Mouse (Mus musculus) urinary bladder, adult 18-20 months (tissue): ENCODE measurements around the gene Pxdn.

Experiments used
- DNase-seq, 2 experiments: peaks; one replicate each; pipeline ENCODE4 v3.0.0; 2022; ENCODE audit warnings: low spot score in 2 of 2, mixed read lengths in 2 of 2

Gene Pxdn

GRCm38 (mm10) chr12:29952102-29952501 lies 14.7 kb downstream of the Pxdn start:
- DNase-seq: no peak

- DNase-seq: no peak
These were observed 16.6 kb downstream of the Pxdn start for GRCm38 (mm10) chr12:29953999-29954398.

GRCm38 (mm10) chr12:29954464-29954863 lies 17.1 kb downstream of the Pxdn start:
- DNase-seq: no peak

GRCm38 (mm10) chr12:29956969-29957368 lies 19.6 kb downstream of the Pxdn start:
- DNase-seq: no peak

- DNase-seq: no peak
These were observed 21.2 kb downstream of the Pxdn start for GRCm38 (mm10) chr12:29958637-29959036.

GRCm38 (mm10) chr12:29961041-29961440 lies 23.6 kb downstream of the Pxdn start:
- DNase-seq: no peak

GRCm38 (mm10) chr12:29965016-29965415 lies 27.6 kb downstream of the Pxdn start:
- DNase-seq: no peak

- no peak for DNase-seq
These were observed 34.5 kb downstream of the Pxdn start for GRCm38 (mm10) chr12:29971795-29972464.

- DNase-seq: no peak
These were observed 35.1 kb downstream of the Pxdn start for GRCm38 (mm10) chr12:29972533-29972932.

- peak in 1 of 2 experiments; percentile 17 for DNase-seq
These were observed 42.7 kb downstream of the Pxdn start for GRCm38 (mm10) chr12:29980076-29980475.

- DNase-seq: no peak
These were observed 44.4 kb downstream of the Pxdn start for GRCm38 (mm10) chr12:29981722-29982293.

- no peak for DNase-seq
These were observed 45.8 kb downstream of the Pxdn start for GRCm38 (mm10) chr12:29983190-29983589.

- DNase-seq: no peak
These were observed 47.7 kb downstream of the Pxdn start for GRCm38 (mm10) chr12:29985126-29985525.

- DNase-seq: no peak
These were observed 48.8 kb downstream of the Pxdn start for GRCm38 (mm10) chr12:29986241-29986640.

- no peak for DNase-seq
These were observed 61.5 kb downstream of the Pxdn start for GRCm38 (mm10) chr12:29998895-29999294.

- no peak for DNase-seq
These were observed 64.5 kb downstream of the Pxdn start for GRCm38 (mm10) chr12:30001951-30002350.

- no peak for DNase-seq
These were observed 66.4 kb downstream of the Pxdn start for GRCm38 (mm10) chr12:30003680-30004364.

- DNase-seq: no peak
These were observed 66.9 kb downstream of the Pxdn start for GRCm38 (mm10) chr12:30004365-30004723.

- no peak for DNase-seq
These were observed 69.2 kb downstream of the Pxdn start for GRCm38 (mm10) chr12:30006586-30006985.

- no peak for DNase-seq
These were observed 71.3 kb downstream of the Pxdn start for GRCm38 (mm10) chr12:30008741-30009140.

- DNase-seq: no peak
These were observed 78.1 kb downstream of the Pxdn start for GRCm38 (mm10) chr12:30015501-30015900.

- DNase-seq: no peak
These were observed 79.7 kb downstream of the Pxdn start for GRCm38 (mm10) chr12:30017131-30017530.

GRCm38 (mm10) chr12:30020447-30020846 lies 83.0 kb downstream of the Pxdn start:
- no peak for DNase-seq
